Mouse (Mus musculus) forebrain, postnatal 0 days (tissue): ENCODE measurements around the gene Psmb6. TPM values are rescaled to one million over a fixed set of nuclear protein-coding genes. Genes with fewer than 3 reads are reported as not detected.

Experiments used
- ATAC-seq: fragments of 200-750 bp; cut with Nextera tagmentation; 2 replicates; pipeline ENCODE4 v1.8.0; 2017; ENCODE audit warnings: mild to moderate bottlenecking, moderate library complexity
- DNase-seq: peaks from one replicate; pipeline ENCODE4 v3.0.0-alpha.2; 2015
- H3K27ac ChIP-seq: fragments of 300-500 bp; sonication (generic); 2 replicates; pipeline ENCODE4 v1.5.1; 2014; ENCODE audit warnings: low read depth, mild to moderate bottlenecking, antibody characterized with exemption, low read length, moderate library complexity, mixed read lengths
- H3K27me3 ChIP-seq: fragments of 300-500 bp; sonication (generic); 2 replicates; pipeline ENCODE4 v1.6.1; 2014; ENCODE audit warnings: mild to moderate bottlenecking, low read length, mixed read lengths; ENCODE audit not compliant: insufficient read depth
- H3K36me3 ChIP-seq: fragments of 300-500 bp; sonication (generic); 2 replicates; pipeline ENCODE4 v1.6.1; 2014; ENCODE audit warnings: mild to moderate bottlenecking, moderate library complexity; ENCODE audit not compliant: insufficient read depth
- H3K4me1 ChIP-seq: fragments of 300-500 bp; sonication (generic); 2 replicates; pipeline ENCODE4 v1.6.1; 2014; ENCODE audit warnings: antibody characterized with exemption; ENCODE audit not compliant: insufficient read depth
- H3K4me2 ChIP-seq: fragments of 300-500 bp; sonication (generic); 2 replicates; pipeline ENCODE4 v1.6.1; 2014; ENCODE audit warnings: low read depth, mild to moderate bottlenecking, moderate library complexity
- H3K4me3 ChIP-seq: fragments of 300-500 bp; sonication (generic); 2 replicates; pipeline ENCODE4 v1.5.1; 2014; ENCODE audit warnings: low read depth, low read length, mixed read lengths
- H3K9ac ChIP-seq: fragments of 300-500 bp; sonication (generic); 2 replicates; pipeline ENCODE4 v1.6.1; 2014; ENCODE audit warnings: mild to moderate bottlenecking
- H3K9me3 ChIP-seq: fragments of 300-500 bp; sonication (generic); 2 replicates; pipeline ENCODE4 v1.6.1; 2016; ENCODE audit warnings: low read length
- CTCF ChIP-seq: sonication (generic); IDR thresholded peaks from 2 replicates; pipeline ENCODE4 v1.5.1; 2016; ENCODE audit warnings: antibody characterized with exemption, control low read depth, low read depth
- WGBS: fragments of 180-500 bp; shearing (Covaris S2); extraction: QIAGEN DNeasy Blood & Tissue Kit; methylation state at CpG from one replicate; pipeline ENCODE4 v1.1.7; 2014; 5-methylcytosine and 5-hydroxymethylcytosine counted together
- polyA plus RNA-seq: library from polyadenylated mRNA; unstranded; fragments of >200 nt; fragmentation: Nextera tagmentation; extraction: Ambion mirVana; gene quantifications from 2 replicates; pipeline ENCODE4 v1.2.1, GENCODE M21; 2015
- total RNA-seq: library from RNA; depleted of rRNA; stranded (reverse); fragments of >200 nt; gene quantifications from 2 replicates; pipeline ENCODE4 v1.2.3, GENCODE M21; 2014

Psmb6 gene
- total and polyA plus RNA-seq, 2 experiments from 2014 or later: 428 to 820 TPM

- Histone ChIP-seq H3K27me3 (no peaks in the 10 kb centered on the region), H3K4me3 (no peak overlapping the region), H3K36me3 (no peaks in the 10 kb centered on the region), H3K4me2 (no peak overlapping the region), H3K27ac (no peak overlapping the region), H3K9ac (no peak overlapping the region), H3K9me3 (no peaks in the 10 kb centered on the region), H3K4me1 (no peaks in the 10 kb centered on the region)
- ATAC-seq: no peak
- TF ChIP-seq CTCF: no peak
- DNase-seq: no peak
- 72% methylated on average over 3 of the region's 3 CpGs for WGBS
Observed at GRCm38 (mm10) chr11:70502018-70502417, 23.1 kb upstream of the Psmb6 start.

DNA sequence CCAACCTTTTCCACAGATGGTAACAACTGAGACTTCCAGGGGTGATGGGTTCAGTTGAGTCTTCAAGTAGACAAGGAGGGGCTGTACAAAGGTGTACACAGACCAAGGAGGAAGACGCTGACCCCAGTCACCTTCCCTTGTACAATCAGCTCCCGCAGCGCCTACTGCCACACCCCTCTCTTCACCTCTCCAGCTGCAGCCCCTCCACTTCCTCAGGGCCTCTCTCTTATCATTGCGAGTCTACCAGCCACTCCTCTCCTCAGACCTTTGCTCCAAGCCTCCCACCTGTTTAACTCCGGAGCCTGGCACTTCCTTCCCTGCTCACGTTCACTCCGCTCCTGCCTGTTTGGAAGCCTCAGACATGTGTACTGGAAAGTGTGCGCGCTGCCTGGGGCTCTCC, 20.2 kb upstream of the Psmb6 start, which contains the start of gene Tm4sf5:
Gene Tm4sf5 (plus strand): TSS at position 275 of the 400 bp plus-strand sequence.
- H3K9ac ChIP-seq: no peak within 1 kb of the TSS
- H3K4me1 ChIP-seq: no peaks in the 10 kb centered on the region
- TF ChIP-seq CTCF: no peak
- ATAC-seq: no peak
- H3K27me3 ChIP-seq: no peaks in the 10 kb centered on the region
- H3K36me3 ChIP-seq: no peaks in the 10 kb centered on the region
- whole genome bisulfite sequencing: 83% methylated on average over 9 of the region's 9 CpGs
- H3K9me3 ChIP-seq: no peaks in the 10 kb centered on the region
- H3K4me2 ChIP-seq: no peak within 1 kb of the TSS
- DNase-seq: no peak
- H3K4me3 ChIP-seq: no peak within 1 kb of the TSS
- H3K27ac ChIP-seq: no peak within 1 kb of the TSS

DNA sequence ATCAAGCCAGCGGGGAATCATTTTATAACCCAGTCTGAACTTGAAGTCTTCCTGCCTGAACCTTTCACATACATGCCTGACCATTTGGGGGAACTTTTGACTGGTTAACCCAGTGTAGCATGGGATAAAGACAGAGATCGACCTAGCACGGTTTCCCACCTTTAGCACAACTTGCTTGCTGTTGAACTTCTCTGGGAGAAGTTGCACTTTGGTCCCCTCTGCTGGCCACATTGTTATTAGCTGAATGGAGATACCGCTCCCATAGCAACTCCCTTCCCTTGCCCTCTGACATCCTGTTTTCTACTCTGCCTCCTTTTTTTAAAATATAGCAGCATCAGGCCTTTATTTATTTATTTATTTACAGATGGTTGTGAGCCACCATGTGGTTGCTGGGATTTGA, 18.8 kb upstream of the Psmb6 start:
- Histone ChIP-seq H3K27ac (no peak overlapping the region), H3K27me3 (no peaks in the 10 kb centered on the region), H3K4me1 (no peaks in the 10 kb centered on the region), H3K4me2 (no peak overlapping the region), H3K36me3 (no peaks in the 10 kb centered on the region), H3K9ac (no peak overlapping the region), H3K4me3 (no peak overlapping the region), H3K9me3 (no peaks in the 10 kb centered on the region)
- TF ChIP-seq CTCF: peak; percentile 66
- DNase-seq (peak; percentile 57), ATAC-seq (no peak)
- 26% methylated on average over 4 of the region's 4 CpGs for WGBS

DNA sequence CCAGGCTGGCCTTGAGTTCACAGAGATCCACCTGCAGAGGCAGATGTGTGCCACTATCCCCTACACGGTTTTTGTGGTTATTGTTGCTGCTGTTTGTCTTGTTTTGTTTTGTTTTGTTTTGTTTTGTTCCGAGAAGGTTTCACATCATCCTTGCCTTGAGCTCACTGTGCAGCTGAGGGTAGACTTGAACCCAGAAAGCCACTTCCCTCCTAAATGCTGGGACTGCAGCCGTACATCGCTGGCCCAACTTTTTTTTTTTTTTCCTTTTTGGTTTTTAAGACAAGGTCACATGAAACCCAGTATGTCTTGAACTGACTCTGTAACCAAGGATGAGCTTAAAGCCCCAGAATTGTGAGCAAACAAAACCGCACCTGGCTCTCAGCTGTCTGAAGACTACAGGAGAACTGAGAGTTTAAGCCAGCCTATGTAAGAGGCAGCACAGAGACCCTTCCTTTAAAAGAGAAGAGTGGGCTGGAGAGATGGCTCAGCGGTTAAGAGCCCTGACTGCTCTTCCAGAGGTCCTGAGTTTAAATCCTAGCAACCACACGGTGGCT, 18.1 kb upstream of the Psmb6 start:
- ATAC-seq: no peak

GRCm38 (mm10) chr11:70509753-70510564, 15.2 kb upstream of the Psmb6 start:
- ATAC-seq (peak; percentile 92), DNase-seq (peak; percentile 75)
- H3K4me1 ChIP-seq: no peaks in the 10 kb centered on the region
- 0 out of 2 replicates have a peak overlapping the region, but pooled peaks have one; percentile 1 for H3K9ac ChIP-seq
- peak overlapping the region; percentile 14; the same call in 1 of the 2 replicates for H3K4me3 ChIP-seq
- peak overlapping the region; percentile 31 for H3K4me2 ChIP-seq
- H3K9me3 ChIP-seq: no peaks in the 10 kb centered on the region
- 8% methylated on average over 19 of the region's 19 CpGs for WGBS
- TF ChIP-seq CTCF: peak; percentile 76
- H3K27ac ChIP-seq: no peak overlapping the region
- no peaks in the 10 kb centered on the region for H3K36me3 ChIP-seq
- H3K27me3 ChIP-seq: no peaks in the 10 kb centered on the region

More for the DNA sequence above, 18.1 kb upstream of the Psmb6 start:
- Histone ChIP-seq H3K4me3 (no peak overlapping the region), H3K9me3 (no peaks in the 10 kb centered on the region), H3K27me3 (no peaks in the 10 kb centered on the region), H3K4me1 (no peaks in the 10 kb centered on the region), H3K27ac (no peak overlapping the region), H3K4me2 (no peak overlapping the region), H3K9ac (no peak overlapping the region), H3K36me3 (no peaks in the 10 kb centered on the region)
- 76% methylated on average over 7 of the region's 7 CpGs for WGBS
- DNase-seq: no peak
- TF ChIP-seq CTCF: no peak

- Histone ChIP-seq H3K27me3 (no peaks in the 10 kb centered on the region), H3K27ac (no peak overlapping the region), H3K36me3 (no peaks in the 10 kb centered on the region), H3K4me3 (no peak overlapping the region), H3K4me2 (no peak overlapping the region), H3K9me3 (no peaks in the 10 kb centered on the region), H3K4me1 (no peaks in the 10 kb centered on the region), H3K9ac (no peak overlapping the region)
- DNase-seq (no peak), ATAC-seq (no peak)
- 67% methylated on average over 2 of the region's 2 CpGs for WGBS
- TF ChIP-seq CTCF: no peak
Observed at GRCm38 (mm10) chr11:70511242-70511641, 13.9 kb upstream of the Psmb6 start.

DNA sequence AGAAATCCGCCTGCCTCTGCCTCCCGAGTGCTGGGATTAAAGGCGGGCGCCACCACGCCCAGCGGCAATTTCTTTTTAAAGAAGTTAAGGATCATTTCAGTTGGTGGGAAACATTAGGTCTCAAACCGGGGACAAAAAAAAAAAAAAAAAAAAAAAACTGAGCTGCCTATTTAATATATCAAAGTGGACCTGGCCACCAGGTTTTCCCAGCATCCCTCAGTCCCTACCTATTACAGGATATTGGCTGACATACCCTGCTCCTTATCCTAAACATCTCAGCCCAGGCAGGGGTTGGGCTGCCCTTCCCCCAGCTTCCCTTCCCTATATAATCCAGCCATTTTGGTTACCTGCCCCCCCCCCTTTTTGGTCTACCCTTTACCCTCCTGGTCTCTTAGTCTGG, 13.3 kb upstream of the Psmb6 start:
- H3K4me3 ChIP-seq: no peak overlapping the region
- ATAC-seq (no peak), DNase-seq (no peak)
- no peaks in the 10 kb centered on the region for H3K36me3 ChIP-seq
- H3K27ac ChIP-seq: no peak overlapping the region
- H3K9me3 ChIP-seq: no peaks in the 10 kb centered on the region
- H3K27me3 ChIP-seq: no peaks in the 10 kb centered on the region
- 87% methylated on average over 7 of the region's 7 CpGs for WGBS
- no peak for TF ChIP-seq CTCF
- H3K9ac ChIP-seq: no peak overlapping the region
- no peak overlapping the region for H3K4me2 ChIP-seq
- H3K4me1 ChIP-seq: no peaks in the 10 kb centered on the region
